Mouse (Mus musculus) forebrain, postnatal 0 days (tissue): ENCODE results near the gene Mt4. TPM values are rescaled to one million over a fixed set of nuclear protein-coding genes. Genes with fewer than 3 reads are reported as not detected.

Experiments
- ATAC-seq: fragments of 200-750 bp; cut with Nextera tagmentation; 2 replicates; pipeline ENCODE4 v1.8.0; 2017; ENCODE audit warnings: mild to moderate bottlenecking, moderate library complexity
- DNase-seq: peaks from one replicate; pipeline ENCODE4 v3.0.0-alpha.2; 2015
- H3K27ac ChIP-seq: fragments of 300-500 bp; sonication (generic); 2 replicates; pipeline ENCODE4 v1.5.1; 2014; ENCODE audit warnings: low read depth, mild to moderate bottlenecking, antibody characterized with exemption, low read length, moderate library complexity, mixed read lengths
- H3K27me3 ChIP-seq: fragments of 300-500 bp; sonication (generic); 2 replicates; pipeline ENCODE4 v1.6.1; 2014; ENCODE audit warnings: mild to moderate bottlenecking, low read length, mixed read lengths; ENCODE audit not compliant: insufficient read depth
- H3K36me3 ChIP-seq: fragments of 300-500 bp; sonication (generic); 2 replicates; pipeline ENCODE4 v1.6.1; 2014; ENCODE audit warnings: mild to moderate bottlenecking, moderate library complexity; ENCODE audit not compliant: insufficient read depth
- H3K4me1 ChIP-seq: fragments of 300-500 bp; sonication (generic); 2 replicates; pipeline ENCODE4 v1.6.1; 2014; ENCODE audit warnings: antibody characterized with exemption; ENCODE audit not compliant: insufficient read depth
- H3K4me2 ChIP-seq: fragments of 300-500 bp; sonication (generic); 2 replicates; pipeline ENCODE4 v1.6.1; 2014; ENCODE audit warnings: low read depth, mild to moderate bottlenecking, moderate library complexity
- H3K4me3 ChIP-seq: fragments of 300-500 bp; sonication (generic); 2 replicates; pipeline ENCODE4 v1.5.1; 2014; ENCODE audit warnings: low read depth, low read length, mixed read lengths
- H3K9ac ChIP-seq: fragments of 300-500 bp; sonication (generic); 2 replicates; pipeline ENCODE4 v1.6.1; 2014; ENCODE audit warnings: mild to moderate bottlenecking
- H3K9me3 ChIP-seq: fragments of 300-500 bp; sonication (generic); 2 replicates; pipeline ENCODE4 v1.6.1; 2016; ENCODE audit warnings: low read length
- CTCF ChIP-seq: sonication (generic); IDR thresholded peaks from 2 replicates; pipeline ENCODE4 v1.5.1; 2016; ENCODE audit warnings: antibody characterized with exemption, control low read depth, low read depth
- WGBS: fragments of 180-500 bp; shearing (Covaris S2); extraction: QIAGEN DNeasy Blood & Tissue Kit; methylation state at CpG from one replicate; pipeline ENCODE4 v1.1.7; 2014; 5-methylcytosine and 5-hydroxymethylcytosine counted together
- polyA plus RNA-seq: library from polyadenylated mRNA; unstranded; fragments of >200 nt; fragmentation: Nextera tagmentation; extraction: Ambion mirVana; gene quantifications from 2 replicates; pipeline ENCODE4 v1.2.1, GENCODE M21; 2015
- total RNA-seq: library from RNA; depleted of rRNA; stranded (reverse); fragments of >200 nt; gene quantifications from 2 replicates; pipeline ENCODE4 v1.2.3, GENCODE M21; 2014; rRNA removed

Gene Mt4
- total RNA-seq (not detected in 2 replicates), polyA plus RNA-seq (not detected in 2 replicates)

DNA sequence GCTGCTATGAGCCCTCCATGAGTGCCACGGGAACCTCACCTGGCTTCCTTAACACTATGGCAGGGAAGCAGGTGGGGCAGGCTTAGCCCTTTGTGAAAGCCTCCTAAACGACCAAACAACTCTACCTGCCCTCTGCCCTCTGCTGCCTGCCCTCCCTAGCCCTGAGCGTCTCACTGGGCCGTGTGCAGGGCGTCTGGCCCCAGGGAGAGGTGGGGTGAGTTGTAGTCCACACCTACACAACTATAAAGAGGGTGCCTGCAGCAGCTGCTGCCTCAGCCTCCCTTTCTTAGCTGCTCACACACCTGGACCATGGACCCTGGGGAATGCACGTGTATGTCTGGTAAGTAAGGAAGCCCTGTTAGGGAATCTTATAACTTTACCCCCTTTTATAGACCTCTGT lies at the start of gene Mt4:
Gene Mt4, plus strand, starts transcription at position 265 of the 400 bp plus-strand sequence.
- no peak for TF ChIP-seq CTCF
- Histone ChIP-seq H3K4me1 (no peaks in the 10 kb centered on the region), H3K27me3 (no peaks in the 10 kb centered on the region), H3K9me3 (no peaks in the 10 kb centered on the region), H3K4me3 (no peak within 1 kb of the TSS), H3K36me3 (no peaks in the 10 kb centered on the region), H3K4me2 (no peak within 1 kb of the TSS), H3K27ac (no peak within 1 kb of the TSS), H3K9ac (no peak within 1 kb of the TSS)
- ATAC-seq = no peak
- 68% methylated on average over 6 of the region's 6 CpGs for WGBS
- DNase-seq = no peak

DNA sequence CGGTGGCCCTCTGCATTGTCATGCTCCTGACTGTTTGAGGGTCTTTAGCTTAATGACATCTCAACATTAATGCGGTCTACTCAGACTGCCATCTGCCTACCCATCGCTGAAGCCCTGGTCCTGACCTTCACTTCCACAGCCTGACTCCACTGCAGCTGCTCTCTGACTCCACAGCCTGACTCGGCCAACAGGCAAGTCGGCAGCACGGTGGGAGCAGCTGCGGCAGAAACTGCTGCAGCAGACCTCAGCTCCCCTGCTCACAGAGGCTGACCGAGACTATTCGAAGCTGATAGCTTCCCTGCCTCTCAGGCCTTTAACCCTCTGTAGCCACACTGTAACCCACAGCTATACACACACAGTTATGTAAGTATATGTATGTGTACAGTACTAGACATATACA lies 49.0 kb upstream of the Mt4 start:
- H3K36me3 ChIP-seq = peaks cover 26% of the 10 kb centered on the region
- H3K4me2 ChIP-seq = no peak overlapping the region
- no peaks in the 10 kb centered on the region for H3K4me1 ChIP-seq
- no peak for DNase-seq
- TF ChIP-seq CTCF = no peak
- no peaks in the 10 kb centered on the region for H3K9me3 ChIP-seq
- H3K27ac ChIP-seq = no peak overlapping the region
- H3K27me3 ChIP-seq = no peaks in the 10 kb centered on the region
- no peak for ATAC-seq
- 89% methylated on average over 9 of the region's 9 CpGs for WGBS
- no peak overlapping the region for H3K4me3 ChIP-seq
- H3K9ac ChIP-seq = no peak overlapping the region

DNA sequence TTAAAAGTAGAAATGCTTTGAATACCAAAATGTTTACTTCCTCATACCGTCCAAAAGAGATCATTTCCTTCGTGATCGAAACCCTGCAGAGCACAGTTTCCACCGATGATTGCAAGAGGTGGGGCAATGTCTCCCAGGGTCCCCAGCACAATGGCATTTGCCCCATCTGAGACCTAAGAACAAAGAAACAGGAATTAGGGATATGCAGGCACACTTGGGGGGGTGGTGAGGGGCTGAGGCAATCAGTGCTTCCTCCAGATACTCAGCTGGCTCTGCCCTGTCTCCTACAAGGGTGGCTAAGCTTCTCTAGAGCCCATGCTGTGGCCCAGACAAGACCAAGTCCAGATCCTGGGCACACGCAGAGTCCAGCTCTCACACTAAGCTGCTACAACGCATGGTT lies 47.3 kb upstream of the Mt4 start:
- H3K9me3 ChIP-seq = no peaks in the 10 kb centered on the region
- H3K27ac ChIP-seq = no peak overlapping the region
- no peak overlapping the region for H3K4me2 ChIP-seq
- 58% methylated on average over 6 of the region's 6 CpGs for WGBS
- peaks cover 26% of the 10 kb centered on the region for H3K36me3 ChIP-seq
- ATAC-seq = no peak
- H3K4me1 ChIP-seq = no peaks in the 10 kb centered on the region
- DNase-seq = no peak
- H3K9ac ChIP-seq = no peak overlapping the region
- H3K27me3 ChIP-seq = no peaks in the 10 kb centered on the region
- H3K4me3 ChIP-seq = no peak overlapping the region
- no peak for TF ChIP-seq CTCF

DNA sequence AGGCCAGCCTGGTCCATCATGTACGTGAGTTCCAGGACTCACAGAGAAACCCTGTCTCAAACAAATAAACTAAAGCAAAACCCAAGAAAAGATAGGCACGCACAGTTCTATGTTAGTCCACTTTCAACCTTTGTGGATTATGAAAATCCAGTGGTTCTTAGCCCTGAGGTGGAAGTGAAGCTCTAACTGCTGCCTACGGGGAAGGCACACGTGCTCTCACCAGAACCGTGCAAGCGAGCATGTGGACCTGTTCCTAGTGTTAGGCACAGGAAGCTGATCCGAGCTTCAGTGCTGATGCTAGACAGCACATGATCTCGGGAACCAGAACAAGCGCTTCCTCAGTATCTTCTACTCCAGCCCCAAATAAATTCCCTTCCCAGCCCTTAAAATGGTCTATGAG lies 44.1 kb upstream of the Mt4 start:
- Histone ChIP-seq H3K9me3 (no peaks in the 10 kb centered on the region), H3K4me3 (no peak overlapping the region), H3K4me2 (no peak overlapping the region), H3K36me3 (peaks cover 9% of the 10 kb centered on the region; the same call in 1 of the 2 replicates), H3K27me3 (no peaks in the 10 kb centered on the region), H3K9ac (no peak overlapping the region), H3K27ac (no peak overlapping the region), H3K4me1 (no peaks in the 10 kb centered on the region)
- 86% methylated on average over 9 of the region's 9 CpGs for WGBS
- ATAC-seq = no peak
- DNase-seq = no peak
- TF ChIP-seq CTCF = no peak

DNA sequence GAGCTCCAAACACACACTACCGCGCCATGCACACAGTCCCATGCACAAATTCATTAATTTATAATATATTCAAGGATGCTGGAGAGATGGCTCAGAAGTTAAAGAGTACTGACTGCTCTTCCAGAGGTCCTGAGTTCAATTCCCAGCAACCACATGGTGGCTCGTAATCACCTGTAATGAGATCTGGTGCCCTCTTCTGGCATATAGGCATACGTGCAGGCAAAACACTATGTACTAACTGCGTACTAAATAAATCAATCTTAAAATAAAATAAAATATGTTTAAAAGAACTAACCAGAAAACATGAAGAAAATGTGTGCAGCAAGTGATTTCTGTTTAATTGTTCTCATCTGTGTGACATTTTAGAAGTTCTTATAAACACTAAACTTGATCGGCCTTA lies 42.7 kb upstream of the Mt4 start:
- no peaks in the 10 kb centered on the region for H3K4me1 ChIP-seq
- WGBS = 86% methylated on average over 6 of the region's 6 CpGs
- TF ChIP-seq CTCF = peak; percentile 34; the same call in 1 of the 2 replicates
- H3K27me3 ChIP-seq = no peaks in the 10 kb centered on the region
- no peak overlapping the region for H3K4me2 ChIP-seq
- no peak for ATAC-seq
- no peak overlapping the region for H3K4me3 ChIP-seq
- H3K9ac ChIP-seq = no peak overlapping the region
- DNase-seq = no peak
- no peaks in the 10 kb centered on the region for H3K9me3 ChIP-seq
- no peaks in the 10 kb centered on the region for H3K36me3 ChIP-seq
- no peak overlapping the region for H3K27ac ChIP-seq

DNA sequence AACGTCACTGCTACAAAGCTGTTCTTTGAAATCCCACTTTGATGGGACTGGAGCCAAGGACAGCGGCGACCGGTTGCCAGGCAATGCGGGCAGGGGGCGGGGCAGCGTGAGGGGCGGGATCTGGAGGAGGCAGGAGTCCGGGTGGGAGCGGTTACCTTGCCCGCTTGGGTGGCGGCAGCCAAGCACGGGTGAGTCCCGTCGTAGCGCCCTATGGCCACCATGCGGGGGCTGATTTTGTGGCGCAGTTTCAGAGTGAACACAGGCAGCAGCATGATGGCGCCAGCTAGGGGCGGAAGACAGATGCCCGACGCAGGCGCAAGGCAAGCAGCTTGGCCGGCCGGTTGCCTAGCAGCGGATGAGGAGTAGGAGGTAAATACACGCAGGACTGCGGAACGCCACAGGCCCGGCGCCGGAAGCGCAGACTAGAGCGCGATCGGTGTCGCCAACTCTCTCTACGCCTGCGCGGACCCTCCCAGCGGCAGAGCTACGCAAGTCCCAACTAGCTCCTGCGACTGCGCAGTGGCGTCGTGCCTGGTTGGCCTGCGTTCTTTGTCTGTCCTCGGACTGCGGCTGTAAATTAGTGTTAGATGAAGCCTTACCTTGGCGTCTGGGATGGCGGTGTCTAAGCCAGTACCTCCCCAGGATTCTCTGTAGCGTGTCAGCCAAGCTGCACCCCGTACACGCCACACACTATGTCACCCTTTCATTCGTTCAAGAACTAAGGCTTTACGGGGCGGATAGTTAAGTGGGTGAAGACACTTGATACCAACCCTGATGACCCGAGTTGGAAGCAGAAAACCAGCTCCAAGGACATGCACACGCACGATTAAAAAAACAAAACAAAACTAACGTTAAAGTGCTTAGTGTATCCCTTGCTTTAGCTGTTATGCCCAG lies 38.7 kb upstream of the Mt4 start, which contains the start of gene Bbs2:
Gene Bbs2, minus strand, starts transcription at position 848 of the 894 bp plus-strand sequence.
- Histone ChIP-seq H3K9ac (peak within 1 kb of the TSS; percentile 63), H3K9me3 (no peaks in the 10 kb centered on the region), H3K4me2 (peak within 1 kb of the TSS; percentile 63), H3K4me3 (peak within 1 kb of the TSS; percentile 60), H3K36me3 (no peaks in the 10 kb centered on the region), H3K27me3 (no peaks in the 10 kb centered on the region), H3K4me1 (no peaks in the 10 kb centered on the region), H3K27ac (peak within 1 kb of the TSS; percentile 98)
- peak; percentile 100 for DNase-seq
- peak; percentile 99 for ATAC-seq
- peak; percentile 76 for TF ChIP-seq CTCF
- WGBS = 2% methylated on average over 61 of the region's 61 CpGs

DNA sequence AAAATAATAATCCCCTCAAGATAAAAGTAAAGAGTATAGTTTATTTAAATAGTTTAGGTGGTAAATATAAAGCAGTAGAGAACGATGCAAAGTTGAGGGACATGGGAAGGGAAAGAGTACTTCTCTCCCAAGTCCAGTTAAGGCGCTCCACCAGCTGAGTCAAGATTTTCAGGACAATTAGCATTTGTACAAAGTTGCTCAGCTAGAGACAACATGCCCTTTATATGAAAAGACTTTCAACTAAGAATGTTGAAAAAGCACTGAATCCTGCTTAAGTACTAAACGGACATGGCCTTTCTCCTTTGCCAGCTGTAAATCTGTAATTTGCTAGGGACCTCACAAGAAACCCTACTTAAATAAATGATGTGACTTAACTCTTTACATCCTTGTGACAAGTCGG lies 38.0 kb upstream of the Mt4 start:
- WGBS = 21% methylated on average over 4 of the region's 4 CpGs
- no peaks in the 10 kb centered on the region for H3K4me1 ChIP-seq
- H3K36me3 ChIP-seq = no peaks in the 10 kb centered on the region
- no peaks in the 10 kb centered on the region for H3K27me3 ChIP-seq
- H3K27ac ChIP-seq = peak overlapping the region; percentile 98
- peak; percentile 45 for DNase-seq
- peak overlapping the region; percentile 63; the same call in 1 of the 2 replicates for H3K9ac ChIP-seq
- no peak for TF ChIP-seq CTCF
- H3K9me3 ChIP-seq = no peaks in the 10 kb centered on the region
- H3K4me3 ChIP-seq = peak overlapping the region; percentile 60
- H3K4me2 ChIP-seq = peak overlapping the region; percentile 63
- no peak for ATAC-seq
